Mouse (Mus musculus): Measurements from ENCODE around the gene Cebpzos. TPM values are rescaled to one million over a fixed set of nuclear protein-coding genes. Genes with fewer than 3 reads are reported as not detected.

Cebpzos gene
- polyA plus RNA-seq (2012; rRNA removed), result 22.0 and 34.3 TPM in 2 replicates
- 100 and 104 TPM in 2 replicates for polyA plus RNA-seq (2014; fragmentation: Nextera tagmentation; extraction: Ambion mirVana)

GRCm38 (mm10) chr17:78916369-78916813, at the start of gene Cebpzos:
Cebpzos (plus strand) TSS chr17:78916500.
- 0 out of 2 replicates have a peak, but pooled peaks cover 4% of the 10 kb centered on the region for H3K4me1 ChIP-seq (ENCODE audit: control insufficient read depth, insufficient read depth, low read length)
- H3K4me3 ChIP-seq (replicated peaks; ENCODE audit: low read length), result peak within 1 kb of the TSS; percentile 61
- peak; percentile 82 for DNase-seq (ENCODE audit: low spot score)
- peak within 1 kb of the TSS; percentile 69 for H3K9ac ChIP-seq (ENCODE audit: low read depth, low read length, severe bottlenecking)
- peak; percentile 92 for ATAC-seq (ENCODE audit: low FRiP score, low read depth)
- H3K36me3 ChIP-seq (ENCODE audit: control insufficient read depth, insufficient read depth, low read length), result peaks cover 23% of the 10 kb centered on the region
- 0% methylated on average over 29 of the region's 37 CpGs for WGBS
- H3K27me3 ChIP-seq (ENCODE audit: control insufficient read depth, insufficient read depth, low read length), result no peaks in the 10 kb centered on the region
- H3K27ac ChIP-seq (replicated peaks; ENCODE audit: low read depth, low read length), result peak within 1 kb of the TSS; percentile 77
- H3K4me2 ChIP-seq (replicated peaks; ENCODE audit: low read depth, low read length, severe bottlenecking), result peak within 1 kb of the TSS; percentile 72
- peak; percentile 43; the same call in 1 of the 2 replicates for TF ChIP-seq POLR2A (IDR thresholded peaks at IDR 0.05; ENCODE audit: borderline replicate concordance, extremely low read depth, insufficient read depth, insufficient read length)
- H3K9me3 ChIP-seq (ENCODE audit: control insufficient read depth, low read length), result no peaks in the 10 kb centered on the region

GRCm38 (mm10) chr17:78873886-78874285, 42.4 kb upstream of the Cebpzos start:
- no peaks in the 10 kb centered on the region for H3K9me3 ChIP-seq (ENCODE audit: control insufficient read depth, low read length)
- no peaks in the 10 kb centered on the region for H3K27me3 ChIP-seq (ENCODE audit: control insufficient read depth, insufficient read depth, low read length)
- no peaks in the 10 kb centered on the region for H3K4me1 ChIP-seq (ENCODE audit: control insufficient read depth, insufficient read depth, low read length)
- peaks cover 40% of the 10 kb centered on the region for H3K36me3 ChIP-seq (ENCODE audit: control insufficient read depth, insufficient read depth, low read length)
- ATAC-seq (ENCODE audit: low FRiP score, low read depth) (no peak), DNase-seq (ENCODE audit: low spot score) (no peak)
- WGBS, result 92% methylated on average over 6 of the region's 6 CpGs
- no peak overlapping the region for H3K27ac ChIP-seq (replicated peaks; ENCODE audit: low read depth, low read length)
- TF ChIP-seq POLR2A (IDR thresholded peaks at IDR 0.05; ENCODE audit: borderline replicate concordance, extremely low read depth, insufficient read depth, insufficient read length), result no peak
- H3K4me2 ChIP-seq (replicated peaks; ENCODE audit: low read depth, low read length, severe bottlenecking), result no peak overlapping the region
- no peak overlapping the region for H3K4me3 ChIP-seq (replicated peaks; ENCODE audit: low read length)
- H3K9ac ChIP-seq (ENCODE audit: low read depth, low read length, severe bottlenecking), result no peak overlapping the region

DNA sequence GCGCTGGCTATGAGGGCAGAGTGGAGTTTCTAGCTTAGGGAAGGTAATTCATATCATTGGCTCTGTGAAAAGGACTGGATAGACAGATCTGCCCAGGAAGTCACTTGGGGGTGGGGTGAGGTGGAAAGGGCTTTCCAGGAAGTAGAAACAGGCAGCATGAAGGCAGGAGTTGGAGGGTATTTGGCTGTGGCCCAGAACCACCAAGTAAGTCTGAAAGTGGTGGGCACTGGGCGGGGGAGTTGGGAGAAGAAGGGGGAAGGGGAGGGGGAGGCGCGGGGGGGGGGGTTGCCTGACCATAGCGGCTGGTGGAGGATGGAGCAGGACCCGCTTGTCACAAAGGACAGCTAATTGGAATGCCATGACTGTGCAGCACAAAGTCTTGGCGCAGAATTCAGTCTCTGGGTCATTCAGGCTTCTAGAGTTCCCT, 34.4 kb upstream of the Cebpzos start:
- Histone ChIP-seq H3K9me3 (ENCODE audit: control insufficient read depth, low read length) (no peaks in the 10 kb centered on the region), H3K27ac (replicated peaks; ENCODE audit: low read depth, low read length) (peak overlapping the region; percentile 73), H3K4me1 (ENCODE audit: control insufficient read depth, insufficient read depth, low read length) (0 out of 2 replicates have a peak, but pooled peaks cover 3% of the 10 kb centered on the region), H3K4me2 (replicated peaks; ENCODE audit: low read depth, low read length, severe bottlenecking) (peak overlapping the region; percentile 68), H3K9ac (ENCODE audit: low read depth, low read length, severe bottlenecking) (peak overlapping the region; percentile 81), H3K4me3 (replicated peaks; ENCODE audit: low read length) (peak overlapping the region; percentile 67), H3K27me3 (ENCODE audit: control insufficient read depth, insufficient read depth, low read length) (no peaks in the 10 kb centered on the region), H3K36me3 (ENCODE audit: control insufficient read depth, insufficient read depth, low read length) (peaks cover 15% of the 10 kb centered on the region)
- 18% methylated on average over 4 of the region's 7 CpGs for WGBS
- ATAC-seq (ENCODE audit: low FRiP score, low read depth), result peak; percentile 17; the same call in 1 of the 2 replicates
- DNase-seq (ENCODE audit: low spot score), result peak; percentile 34
- TF ChIP-seq POLR2A (IDR thresholded peaks at IDR 0.05; ENCODE audit: borderline replicate concordance, extremely low read depth, insufficient read depth, insufficient read length), result no peak

DNA sequence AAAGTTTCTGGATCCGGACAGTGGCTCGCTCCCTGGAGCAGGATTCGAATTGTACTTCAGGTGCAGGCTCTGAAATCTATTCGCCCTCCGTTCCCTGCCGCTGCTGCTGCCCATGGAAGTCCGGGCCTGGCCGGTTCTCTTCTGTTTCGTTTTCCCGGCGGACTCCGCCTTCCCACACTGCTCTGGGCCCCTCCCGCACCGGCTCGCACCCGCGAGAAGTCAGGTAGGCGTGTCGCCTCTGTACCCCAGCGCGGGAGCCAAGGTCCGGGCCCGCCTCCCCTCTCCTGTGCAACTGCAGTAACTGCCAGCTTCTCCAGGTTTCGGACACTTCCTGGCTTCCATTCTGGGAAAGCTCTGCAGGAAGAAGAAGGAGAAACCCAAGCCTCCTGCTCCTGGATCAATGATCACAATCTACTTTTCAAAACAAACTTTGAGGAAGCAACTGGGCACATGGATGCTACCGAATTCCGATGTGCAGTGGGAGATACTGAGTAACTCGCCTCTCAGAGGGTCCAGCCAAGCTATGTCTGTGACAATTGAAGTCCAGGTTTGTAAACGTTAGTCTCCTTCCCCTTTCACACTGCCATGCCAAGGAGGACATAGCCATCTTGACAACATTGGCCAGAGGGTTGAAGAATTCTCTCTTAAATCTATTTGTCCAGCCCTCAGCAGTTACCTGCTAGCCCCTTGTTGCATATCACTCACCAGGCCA, 33.7 kb upstream of the Cebpzos start, which contains the start of gene Eif2ak2:
Gene Eif2ak2 (minus strand): TSS at position 173 of the 712 bp plus-strand sequence.
- Histone ChIP-seq H3K9ac (ENCODE audit: low read depth, low read length, severe bottlenecking) (peak within 1 kb of the TSS; percentile 81), H3K4me3 (replicated peaks; ENCODE audit: low read length) (peak within 1 kb of the TSS; percentile 67), H3K27ac (replicated peaks; ENCODE audit: low read depth, low read length) (peak within 1 kb of the TSS; percentile 73), H3K27me3 (ENCODE audit: control insufficient read depth, insufficient read depth, low read length) (no peaks in the 10 kb centered on the region), H3K4me1 (ENCODE audit: control insufficient read depth, insufficient read depth, low read length) (0 out of 2 replicates have a peak, but pooled peaks cover 3% of the 10 kb centered on the region), H3K9me3 (ENCODE audit: control insufficient read depth, low read length) (no peaks in the 10 kb centered on the region), H3K4me2 (replicated peaks; ENCODE audit: low read depth, low read length, severe bottlenecking) (peak within 1 kb of the TSS; percentile 68), H3K36me3 (ENCODE audit: control insufficient read depth, insufficient read depth, low read length) (peaks cover 14% of the 10 kb centered on the region)
- TF ChIP-seq POLR2A (IDR thresholded peaks at IDR 0.05; ENCODE audit: borderline replicate concordance, extremely low read depth, insufficient read depth, insufficient read length), result peak; percentile 75; the same call in 1 of the 2 replicates
- ATAC-seq (ENCODE audit: low FRiP score, low read depth) (peak; percentile 97), DNase-seq (ENCODE audit: low spot score) (peak; percentile 86)
- WGBS, result 1% methylated on average over 28 of the region's 28 CpGs

GRCm38 (mm10) chr17:78883291-78883690, 33.0 kb upstream of the Cebpzos start:
- no peak overlapping the region for H3K4me2 ChIP-seq (replicated peaks; ENCODE audit: low read depth, low read length, severe bottlenecking)
- no peaks in the 10 kb centered on the region for H3K9me3 ChIP-seq (ENCODE audit: control insufficient read depth, low read length)
- 0 out of 2 replicates have a peak, but pooled peaks cover 3% of the 10 kb centered on the region for H3K4me1 ChIP-seq (ENCODE audit: control insufficient read depth, insufficient read depth, low read length)
- no peak overlapping the region for H3K4me3 ChIP-seq (replicated peaks; ENCODE audit: low read length)
- ATAC-seq (ENCODE audit: low FRiP score, low read depth) (no peak), DNase-seq (ENCODE audit: low spot score) (no peak)
- H3K36me3 ChIP-seq (ENCODE audit: control insufficient read depth, insufficient read depth, low read length), result peaks cover 6% of the 10 kb centered on the region
- H3K27me3 ChIP-seq (ENCODE audit: control insufficient read depth, insufficient read depth, low read length), result no peaks in the 10 kb centered on the region
- H3K9ac ChIP-seq (ENCODE audit: low read depth, low read length, severe bottlenecking), result no peak overlapping the region
- 89% methylated on average over 4 of the region's 4 CpGs for WGBS
- no peak overlapping the region for H3K27ac ChIP-seq (replicated peaks; ENCODE audit: low read depth, low read length)
- TF ChIP-seq POLR2A (IDR thresholded peaks at IDR 0.05; ENCODE audit: borderline replicate concordance, extremely low read depth, insufficient read depth, insufficient read length), result no peak
